Mouse (Mus musculus) small intestine, adult 2 months (tissue): ENCODE data around the gene Ltk. TPM values are rescaled to one million over a fixed set of nuclear protein-coding genes. Genes with fewer than 3 reads are reported as not detected.

ENCODE experiments used
- H3K27ac ChIP-seq: fragments of 200-500 bp; 2 replicates; pipeline ENCODE4 v1.5.1; 2012; ENCODE audit warnings: low read depth, low read length, control low read depth, inconsistent platforms; ENCODE audit not compliant: insufficient read depth
- H3K27me3 ChIP-seq: fragments of 200-500 bp; 2 replicates; pipeline ENCODE4 v1.6.1; 2012; ENCODE audit warnings: mild to moderate bottlenecking, moderate library complexity, low read length, inconsistent platforms; ENCODE audit not compliant: control insufficient read depth, insufficient read depth
- H3K36me3 ChIP-seq: fragments of 200-500 bp; 2 replicates; pipeline ENCODE4 v1.6.1; 2012; ENCODE audit warnings: mild to moderate bottlenecking, low read length, control low read depth, inconsistent platforms; ENCODE audit not compliant: control insufficient read depth, insufficient read depth
- H3K4me1 ChIP-seq: fragments of 200-500 bp; 2 replicates; pipeline ENCODE4 v1.6.1; 2012; ENCODE audit warnings: low read length, inconsistent platforms, mixed read lengths; ENCODE audit not compliant: control insufficient read depth, insufficient read depth, insufficient read length
- H3K4me3 ChIP-seq: fragments of 200-500 bp; 2 replicates; pipeline ENCODE4 v1.5.1; 2012; ENCODE audit warnings: low read depth, mild to moderate bottlenecking, control low read depth, inconsistent platforms, low read length, moderate library complexity
- CTCF ChIP-seq: fragments of 200-500 bp; IDR thresholded peaks from 2 replicates; pipeline ENCODE4 v1.5.1; 2012; ENCODE audit warnings: low read depth, mild to moderate bottlenecking, control low read depth, inconsistent platforms, low read length, moderate library complexity, mixed read lengths; ENCODE audit not compliant: insufficient replicate concordance, insufficient read length; ENCODE audit errors: extremely low read depth
- POLR2A ChIP-seq: fragments of 200-500 bp; IDR thresholded peaks from 2 replicates; pipeline ENCODE4 v1.6.1; 2012; ENCODE audit warnings: low read depth, mild to moderate bottlenecking, control low read depth, inconsistent platforms, low read length, moderate library complexity
- WGBS: fragments of 180-500 bp; shearing (Covaris S2); methylation state at CpG from one replicate; pipeline ENCODE4 v1.1.7; 2018; 5-methylcytosine and 5-hydroxymethylcytosine counted together
- polyA plus RNA-seq: library from polyadenylated mRNA; depleted of rRNA; stranded (reverse); fragments of >200 nt; gene quantifications from 2 replicates; pipeline ENCODE4 v1.2.3, GENCODE M21; 2012

Ltk gene
- polyA plus RNA-seq, 1 experiment = 1.8 TPM

GRCm38 (mm10) chr2:119802767-119803617, 42.8 kb upstream of the Ltk start:
- 90% methylated on average over 10 of the region's 10 CpGs for WGBS
- Histone ChIP-seq H3K4me1 (peaks cover 3% of the 10 kb centered on the region; the same call in 1 of the 2 replicates), H3K36me3 (peaks cover 2% of the 10 kb centered on the region; the same call in 1 of the 2 replicates), H3K27ac (no peak overlapping the region), H3K27me3 (peaks cover 11% of the 10 kb centered on the region), H3K4me3 (no peak overlapping the region)
- TF ChIP-seq CTCF (no peak), POLR2A (no peak)

GRCm38 (mm10) chr2:119800876-119801846, 40.9 kb upstream of the Ltk start:
- TF ChIP-seq POLR2A (no peak), CTCF (no peak)
- Histone ChIP-seq H3K36me3 (peaks cover 2% of the 10 kb centered on the region; the same call in 1 of the 2 replicates), H3K4me3 (no peak overlapping the region), H3K27ac (no peak overlapping the region), H3K4me1 (peaks cover 3% of the 10 kb centered on the region; the same call in 1 of the 2 replicates), H3K27me3 (peaks cover 11% of the 10 kb centered on the region)
- WGBS = 75% methylated on average over 15 of the region's 15 CpGs

GRCm38 (mm10) chr2:119799961-119800550, 39.8 kb upstream of the Ltk start:
- peak overlapping the region; percentile 73 for H3K4me3 ChIP-seq
- TF ChIP-seq CTCF = no peak
- TF ChIP-seq POLR2A = no peak
- no peak overlapping the region for H3K27ac ChIP-seq
- H3K36me3 ChIP-seq = no peaks in the 10 kb centered on the region
- peaks cover 11% of the 10 kb centered on the region for H3K27me3 ChIP-seq
- peaks cover 3% of the 10 kb centered on the region; the same call in 1 of the 2 replicates for H3K4me1 ChIP-seq
- 3% methylated on average over 27 of the region's 27 CpGs for WGBS

GRCm38 (mm10) chr2:119799181-119799960, 39.1 kb upstream of the Ltk start:
- Histone ChIP-seq H3K4me3 (peak overlapping the region; percentile 73), H3K36me3 (no peaks in the 10 kb centered on the region), H3K27me3 (peaks cover 11% of the 10 kb centered on the region), H3K4me1 (peaks cover 3% of the 10 kb centered on the region; the same call in 1 of the 2 replicates), H3K27ac (no peak overlapping the region)
- TF ChIP-seq CTCF = no peak
- no peak for TF ChIP-seq POLR2A
- whole genome bisulfite sequencing = 2% methylated on average over 78 of the region's 89 CpGs

- Histone ChIP-seq H3K4me3 (no peak overlapping the region), H3K27me3 (peaks cover 11% of the 10 kb centered on the region), H3K4me1 (peaks cover 3% of the 10 kb centered on the region; the same call in 1 of the 2 replicates), H3K36me3 (no peaks in the 10 kb centered on the region), H3K27ac (no peak overlapping the region)
- WGBS = 11% methylated on average over 13 of the region's 13 CpGs
- TF ChIP-seq CTCF = peak; percentile 57; the same call in 1 of the 2 replicates
- TF ChIP-seq POLR2A = no peak
These were observed 38.2 kb upstream of the Ltk start for GRCm38 (mm10) chr2:119798246-119798927.
